ENCODE assay signal across 16 mouse cellular contexts in the genomic region with DNA sequence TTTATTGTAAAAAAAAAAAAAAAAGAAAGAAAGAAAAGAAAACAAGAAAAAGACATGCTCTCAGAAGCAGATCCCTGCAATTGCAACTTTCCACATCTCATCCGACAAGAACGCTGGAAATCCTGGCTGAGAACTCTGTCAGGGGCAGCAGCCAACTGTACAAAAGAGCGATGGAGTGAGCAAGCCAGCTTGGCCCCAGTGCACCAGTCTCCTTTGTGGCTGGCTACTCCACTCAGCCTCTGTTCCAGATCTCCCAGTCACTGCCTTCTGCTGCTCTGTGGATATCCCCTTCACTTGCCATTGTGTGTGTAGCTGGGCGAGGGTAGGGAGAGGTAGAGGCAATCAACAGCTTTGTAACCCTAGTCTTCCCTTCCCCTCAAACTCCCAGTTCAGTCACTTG. TPM values are rescaled to one million over a fixed set of nuclear protein-coding genes. Genes with fewer than 3 reads are reported as not detected.
DNase-seq lines count a peak whose midpoint lies in the region; ATAC-seq and TF ChIP-seq lines count a peak whose summit lies in the region.
"Had no signal": no experiment of that assay in that cellular context is flagged by ENCODE, and none has a peak within 500 bp of the region (broad histone marks: within the 10 kb centered on the region; RNA-seq: fewer than 3 reads in every experiment).

No protein-coding gene starts in this region.

- H3K27me3 ChIP-seq in forebrain, embryonic 16.5 days (replicated peaks; ENCODE audit: control insufficient read depth, insufficient read depth, low read length) = no peaks in the 10 kb centered on the region
- no peaks in the 10 kb centered on the region for H3K27me3 ChIP-seq in forebrain, embryonic 10.5 days (ENCODE audit: poor library complexity, severe bottlenecking)
- no peaks in the 10 kb centered on the region for H3K27me3 ChIP-seq in hindbrain, postnatal 0 days (ENCODE audit: insufficient read depth, low read length)
- no peaks in the 10 kb centered on the region for H3K27me3 ChIP-seq in hindbrain, embryonic 14.5 days (ENCODE audit: control insufficient read depth, insufficient read depth, low read length)
- H3K27me3 ChIP-seq in ES-Bruce4 (ENCODE audit: control insufficient read depth, insufficient read depth, low read length, poor library complexity, severe bottlenecking) = no peaks in the 10 kb centered on the region
- H3K27me3 ChIP-seq: heart, embryonic 15.5 days had no signal

- no peak overlapping the region for H3K4me3 ChIP-seq in forebrain, embryonic 16.5 days (replicated peaks; ENCODE audit: low read length)
- no peak overlapping the region for H3K4me3 ChIP-seq in forebrain, embryonic 10.5 days
- no peak overlapping the region for H3K4me3 ChIP-seq in hindbrain, postnatal 0 days (ENCODE audit: low read length)
- H3K4me3 ChIP-seq in hindbrain, embryonic 14.5 days (replicated peaks; ENCODE audit: low read length) = no peak overlapping the region
- H3K4me3 ChIP-seq in ES-Bruce4 (ENCODE audit: low read depth, low read length) = no peak overlapping the region
- H3K4me3 ChIP-seq: heart, embryonic 15.5 days; layer of hippocampus, adult 2 months; megakaryocyte, embryonic 14.5 days had no signal

- DNase-seq in forebrain, embryonic 10.5 days (ENCODE audit: extremely low spot score, low spot score) = no peak
- DNase-seq in hindbrain, postnatal 0 days (ENCODE audit: low spot score) = peak; percentile 20
- no peak for DNase-seq in hindbrain, embryonic 14.5 days (ENCODE audit: low spot score)
- peak; percentile 17 for DNase-seq in ZHBTc4 (ENCODE audit: low read depth, low spot score)
- DNase-seq in urinary bladder, adult 2 months (ENCODE audit: low spot score) = no peak
- DNase-seq: liver; lung, adult 2 months; thymus, adult 18-20 months had no signal

- 66% methylated on average over 4 of the region's 4 CpGs for WGBS in forebrain, embryonic 16.5 days
- 85% methylated on average over 4 of the region's 4 CpGs for WGBS in forebrain, embryonic 10.5 days
- 59% methylated on average over 4 of the region's 4 CpGs for WGBS in hindbrain, postnatal 0 days
- 79% methylated on average over 4 of the region's 4 CpGs for WGBS in hindbrain, embryonic 14.5 days

- ATAC-seq in forebrain, embryonic 16.5 days = peak; percentile 56; the same call in 1 of the 2 replicates
- no peak for ATAC-seq in hindbrain, postnatal 0 days
- ATAC-seq in hindbrain, embryonic 14.5 days (ENCODE audit: low FRiP score) = no peak
- ATAC-seq in erythroblast, adult 5-6 weeks (replicated peaks; ENCODE audit: low FRiP score, poor library complexity, severe bottlenecking) = no peak

- H3K9me3 ChIP-seq in forebrain, embryonic 16.5 days (ENCODE audit: control insufficient read depth, low read length) = no peaks in the 10 kb centered on the region
- H3K9me3 ChIP-seq in forebrain, embryonic 10.5 days = no peaks in the 10 kb centered on the region
- no peaks in the 10 kb centered on the region for H3K9me3 ChIP-seq in hindbrain, postnatal 0 days (ENCODE audit: low read length)
- no peaks in the 10 kb centered on the region for H3K9me3 ChIP-seq in hindbrain, embryonic 14.5 days (ENCODE audit: control insufficient read depth, low read length)
- H3K9me3 ChIP-seq in ES-Bruce4 (replicated peaks; ENCODE audit: control insufficient read depth, insufficient read depth, low read length, poor library complexity, severe bottlenecking) = no peaks in the 10 kb centered on the region
- H3K9me3 ChIP-seq: heart, embryonic 15.5 days; megakaryocyte, embryonic 14.5 days had no signal

- H3K27ac ChIP-seq in forebrain, embryonic 16.5 days (ENCODE audit: low read length) = no peak overlapping the region
- no peak overlapping the region for H3K27ac ChIP-seq in forebrain, embryonic 10.5 days
- H3K27ac ChIP-seq in hindbrain, postnatal 0 days = no peak overlapping the region
- no peak overlapping the region for H3K27ac ChIP-seq in hindbrain, embryonic 14.5 days
- 0 out of 2 replicates have a peak overlapping the region, but pooled peaks have one; percentile 0 for H3K27ac ChIP-seq in ES-Bruce4 (ENCODE audit: insufficient read depth, low read length)
- H3K27ac ChIP-seq: heart, embryonic 15.5 days; layer of hippocampus, adult 2 months had no signal

- no peak overlapping the region for H3K4me2 ChIP-seq in forebrain, embryonic 16.5 days (ENCODE audit: low read length)
- no peak overlapping the region for H3K4me2 ChIP-seq in hindbrain, postnatal 0 days (ENCODE audit: low read depth, low read length)
- H3K4me2 ChIP-seq in hindbrain, embryonic 14.5 days (replicated peaks) = no peak overlapping the region
- H3K4me2 ChIP-seq: heart, embryonic 15.5 days had no signal

- no peak for TF ChIP-seq POLR2A in ES-Bruce4 (IDR thresholded peaks at IDR 0.05; ENCODE audit: insufficient read depth, low read length)

- no peaks in the 10 kb centered on the region for H3K36me3 ChIP-seq in forebrain, embryonic 16.5 days (ENCODE audit: control insufficient read depth, insufficient read depth)
- no peaks in the 10 kb centered on the region for H3K36me3 ChIP-seq in forebrain, embryonic 10.5 days (replicated peaks)
- no peaks in the 10 kb centered on the region for H3K36me3 ChIP-seq in hindbrain, postnatal 0 days (ENCODE audit: insufficient read depth, low read length)
- no peaks in the 10 kb centered on the region for H3K36me3 ChIP-seq in hindbrain, embryonic 14.5 days (replicated peaks; ENCODE audit: control insufficient read depth, insufficient read depth)
- H3K36me3 ChIP-seq in ES-Bruce4 (ENCODE audit: control insufficient read depth, insufficient read depth, low read length, poor library complexity, severe bottlenecking) = no peaks in the 10 kb centered on the region
- H3K36me3 ChIP-seq: heart, embryonic 15.5 days had no signal

- no peak for TF ChIP-seq CTCF in hindbrain, postnatal 0 days (IDR thresholded peaks at IDR 0.05; ENCODE audit: low read depth)
- TF ChIP-seq CTCF in ES-Bruce4 (IDR thresholded peaks at IDR 0.05; ENCODE audit: low read depth, low read length) = no peak

- TF ChIP-seq EP300 in ES-Bruce4 (IDR thresholded peaks at IDR 0.05; ENCODE audit: insufficient read depth, low read depth, low read length) = no peak

- H3K9ac ChIP-seq in forebrain, embryonic 16.5 days (replicated peaks; ENCODE audit: low read depth, low read length) = no peak overlapping the region
- H3K9ac ChIP-seq in hindbrain, postnatal 0 days (replicated peaks; ENCODE audit: low read length) = no peak overlapping the region
- no peak overlapping the region for H3K9ac ChIP-seq in hindbrain, embryonic 14.5 days
- no peak overlapping the region for H3K9ac ChIP-seq in ES-Bruce4 (ENCODE audit: low read depth, poor library complexity, severe bottlenecking)
- H3K9ac ChIP-seq: heart, embryonic 15.5 days had no signal

- H3K4me1 ChIP-seq in forebrain, embryonic 16.5 days (replicated peaks; ENCODE audit: control insufficient read depth, insufficient read depth, low read length) = no peaks in the 10 kb centered on the region
- H3K4me1 ChIP-seq in forebrain, embryonic 10.5 days = no peaks in the 10 kb centered on the region
- no peaks in the 10 kb centered on the region for H3K4me1 ChIP-seq in hindbrain, postnatal 0 days (ENCODE audit: insufficient read depth, low read length)
- H3K4me1 ChIP-seq in hindbrain, embryonic 14.5 days (replicated peaks; ENCODE audit: control insufficient read depth, insufficient read depth, low read length) = no peaks in the 10 kb centered on the region
- H3K4me1 ChIP-seq in ES-Bruce4 (ENCODE audit: control insufficient read depth, insufficient read depth, low read length) = peaks cover 6% of the 10 kb centered on the region
- H3K4me1 ChIP-seq: heart, embryonic 15.5 days had no signal

RNA-seq across cellular contexts. Expression of a gene that starts 18.4 kb away (rescaled TPM):
- polyA plus RNA-seq in forebrain, embryonic 16.5 days (2015; fragmentation: Nextera tagmentation; extraction: Ambion mirVana) = 2.2 and 2.8 TPM in 2 replicates
- 0.61 and 0.68 TPM in 2 replicates for polyA plus RNA-seq in forebrain, embryonic 10.5 days (2016; fragmentation: Nextera tagmentation; extraction: Ambion mirVana)
- 3.8 and 4.8 TPM in 2 replicates for total RNA-seq in hindbrain, postnatal 0 days (2014; rRNA removed)
- polyA plus RNA-seq in hindbrain, postnatal 0 days (2015; fragmentation: Nextera tagmentation; extraction: Ambion mirVana) = 8.3 and 9.2 TPM in 2 replicates
- 6.4 and 6.9 TPM in 2 replicates for polyA plus RNA-seq in hindbrain, embryonic 14.5 days (2014; fragmentation: Nextera tagmentation; extraction: Ambion mirVana)
- polyA plus RNA-seq in ES-Bruce4 (2011; ENCODE audit: insufficient read depth, insufficient read length, low read depth, missing spikeins) = 11.3 and 12.0 TPM in 2 replicates
- 8.5 and 10.1 TPM in 2 replicates for polyA plus RNA-seq in urinary bladder, adult 2 months (2012; rRNA removed)
- not detected in 2 replicates for total RNA-seq in erythroblast, adult 5-6 weeks (2015; ENCODE audit: low replicate concordance)
- not detected in 2 replicates for total RNA-seq in erythroblast, adult 5-6 weeks (2017; ENCODE audit: low replicate concordance)
- total RNA-seq: adrenal gland, postnatal 36 days; monocyte, adult 5-6 weeks had no signal

Comparison
In these comparisons a context has a peak if more than half of its experiments do, and no peak if none do; other contexts are left out.
1. DNase-seq: peak in hindbrain, postnatal 0 days (single experiment) and ZHBTc4 (single experiment); none in forebrain, embryonic 10.5 days (single experiment), hindbrain, embryonic 14.5 days (single experiment) and urinary bladder, adult 2 months (single experiment).